Mouse (Mus musculus) layer of hippocampus, postnatal 36 days (tissue): ENCODE data around the gene Mapk7. TPM values are rescaled to one million over a fixed set of nuclear protein-coding genes. Genes with fewer than 3 reads are reported as not detected.

ENCODE experiments used
- DNase-seq, 2 experiments: peaks; one replicate each; pipeline ENCODE4 v3.0.0; 2022
- total RNA-seq, 2 experiments: library from RNA; stranded (reverse); gene quantifications; 2 replicates each; pipeline ENCODE4 v1.2.3; 2021

The Mapk7 gene
- total RNA-seq, 2 experiments from 2014 or later, result 28.8 to 33.1 TPM

- no peak for DNase-seq
Measured at GRCm38 (mm10) chr11:61490944-61491520, 3.2 kb downstream of the Mapk7 start.

- no peak for DNase-seq
Measured at GRCm38 (mm10) chr11:61489874-61490273, 4.3 kb downstream of the Mapk7 start.

GRCm38 (mm10) chr11:61489085-61489484 is 5.1 kb downstream of the Mapk7 start:
- no peak for DNase-seq

- no peak for DNase-seq
Measured at GRCm38 (mm10) chr11:61487936-61488335, 6.3 kb downstream of the Mapk7 start.

GRCm38 (mm10) chr11:61487401-61487800 is 6.8 kb downstream of the Mapk7 start:
- no peak for DNase-seq

GRCm38 (mm10) chr11:61486458-61487219 is 7.6 kb downstream of the Mapk7 start:
- no peak for DNase-seq

- DNase-seq, result no peak
Measured at GRCm38 (mm10) chr11:61485541-61486457, 8.4 kb downstream of the Mapk7 start.

- DNase-seq, result peak; percentile 83 to 85
Measured at GRCm38 (mm10) chr11:61484613-61485540, 9.3 kb downstream of the Mapk7 start, which contains the start of gene Mfap4. Gene Mfap4, plus strand, starts transcription at chr11:61485431.

GRCm38 (mm10) chr11:61484256-61484612 is 10.0 kb downstream of the Mapk7 start:
- DNase-seq, result no peak

- DNase-seq, result no peak
Measured at GRCm38 (mm10) chr11:61483226-61483845, 10.9 kb downstream of the Mapk7 start.

- DNase-seq, result no peak
Measured at GRCm38 (mm10) chr11:61481239-61482090, 12.7 kb downstream of the Mapk7 start.

GRCm38 (mm10) chr11:61478788-61479187 is 15.4 kb downstream of the Mapk7 start:
- DNase-seq, result no peak

GRCm38 (mm10) chr11:61477566-61478508 is 16.4 kb downstream of the Mapk7 start:
- DNase-seq, result no peak

- DNase-seq, result no peak
Measured at GRCm38 (mm10) chr11:61476786-61477382, 17.3 kb downstream of the Mapk7 start.

GRCm38 (mm10) chr11:61473630-61474029 is 20.6 kb downstream of the Mapk7 start:
- DNase-seq, result no peak

- DNase-seq, result no peak
Measured at GRCm38 (mm10) chr11:61470880-61471279, 23.3 kb downstream of the Mapk7 start.

- DNase-seq, result no peak
Measured at GRCm38 (mm10) chr11:61469317-61469917, 24.8 kb downstream of the Mapk7 start.

- no peak for DNase-seq
Measured at GRCm38 (mm10) chr11:61468534-61468933, 25.7 kb downstream of the Mapk7 start.
